Mouse (Mus musculus) intestine, postnatal 0 days (tissue): ENCODE measurements around the gene Tmc4. TPM values are rescaled to one million over a fixed set of nuclear protein-coding genes. Genes with fewer than 3 reads are reported as not detected.
"Not testable (repeated sequence)": the region's sequence is repeated elsewhere in the genome, so short reads cannot be mapped to it uniquely, and the experiment has no call there.

Experiments used
- ATAC-seq: fragments of 200-750 bp; cut with Nextera tagmentation; 2 replicates; pipeline ENCODE4 v1.8.0; 2017; ENCODE audit warnings: mild to moderate bottlenecking, moderate TSS enrichment, moderate library complexity
- H3K27ac ChIP-seq: fragments of 300-500 bp; sonication (generic); 2 replicates; pipeline ENCODE4 v1.5.1; 2014; ENCODE audit warnings: mild to moderate bottlenecking, low read depth, low read length, moderate library complexity
- H3K27me3 ChIP-seq: fragments of 300-500 bp; sonication (generic); replicated peaks from 2 replicates; pipeline ENCODE4 v1.6.1; 2014; ENCODE audit warnings: low read length, mixed read lengths; ENCODE audit not compliant: control insufficient read depth, insufficient read depth
- H3K36me3 ChIP-seq: fragments of 300-500 bp; sonication (generic); 2 replicates; pipeline ENCODE4 v1.6.1; 2014; ENCODE audit warnings: mild to moderate bottlenecking, moderate library complexity; ENCODE audit not compliant: control insufficient read depth, insufficient read depth
- H3K4me1 ChIP-seq: fragments of 300-500 bp; sonication (generic); replicated peaks from 2 replicates; pipeline ENCODE4 v1.6.1; 2014; ENCODE audit warnings: antibody characterized with exemption, low read length, mixed read lengths; ENCODE audit not compliant: control insufficient read depth, insufficient read depth
- H3K4me2 ChIP-seq: fragments of 300-500 bp; sonication (generic); replicated peaks from 2 replicates; pipeline ENCODE4 v1.6.1; 2014; ENCODE audit warnings: low read depth, mild to moderate bottlenecking, moderate library complexity
- H3K4me3 ChIP-seq: fragments of 300-500 bp; sonication (generic); 2 replicates; pipeline ENCODE4 v1.5.1; 2014; ENCODE audit warnings: low read depth, low read length
- H3K9ac ChIP-seq: fragments of 300-500 bp; sonication (generic); 2 replicates; pipeline ENCODE4 v1.6.1; 2014; ENCODE audit warnings: mild to moderate bottlenecking, low read depth, low read length
- H3K9me3 ChIP-seq: fragments of 300-500 bp; sonication (generic); 2 replicates; pipeline ENCODE4 v1.6.1; 2016; ENCODE audit warnings: mixed run types; ENCODE audit not compliant: control insufficient read depth
- CTCF ChIP-seq: sonication (generic); IDR thresholded peaks from 2 replicates; pipeline ENCODE4 v1.5.1; 2016; ENCODE audit warnings: low read depth, mild to moderate bottlenecking, control low read depth, antibody characterized with exemption, moderate library complexity
- WGBS: fragments of 180-500 bp; shearing (Covaris S2); extraction: QIAGEN DNeasy Blood & Tissue Kit; methylation state at CpG from one replicate; pipeline ENCODE4 v1.1.7; 2014; 5-methylcytosine and 5-hydroxymethylcytosine counted together
- polyA plus RNA-seq: library from polyadenylated mRNA; unstranded; fragments of >200 nt; fragmentation: Nextera tagmentation; extraction: Ambion mirVana; gene quantifications from 2 replicates; pipeline ENCODE4 v1.2.1, GENCODE M21; 2015

The Tmc4 gene
- 100 TPM in 2 replicates for polyA plus RNA-seq

- Histone ChIP-seq H3K27me3 (no peaks in the 10 kb centered on the region), H3K27ac (peak within 1 kb of the TSS; percentile 70), H3K4me1 (no peaks in the 10 kb centered on the region), H3K4me3 (peak within 1 kb of the TSS; percentile 51), H3K4me2 (peak within 1 kb of the TSS; percentile 73), H3K9me3 (no peaks in the 10 kb centered on the region), H3K9ac (peak within 1 kb of the TSS; percentile 53), H3K36me3 (peaks cover 11% of the 10 kb centered on the region)
- WGBS = 23% methylated on average over 9 of the region's 9 CpGs
- TF ChIP-seq CTCF = peak; percentile 55
- ATAC-seq = peak; percentile 87
Measured at GRCm38 (mm10) chr7:3677342-3677741, at the start of gene Tmc4. Gene Tmc4, minus strand, starts transcription at chr7:3677553.

DNA sequence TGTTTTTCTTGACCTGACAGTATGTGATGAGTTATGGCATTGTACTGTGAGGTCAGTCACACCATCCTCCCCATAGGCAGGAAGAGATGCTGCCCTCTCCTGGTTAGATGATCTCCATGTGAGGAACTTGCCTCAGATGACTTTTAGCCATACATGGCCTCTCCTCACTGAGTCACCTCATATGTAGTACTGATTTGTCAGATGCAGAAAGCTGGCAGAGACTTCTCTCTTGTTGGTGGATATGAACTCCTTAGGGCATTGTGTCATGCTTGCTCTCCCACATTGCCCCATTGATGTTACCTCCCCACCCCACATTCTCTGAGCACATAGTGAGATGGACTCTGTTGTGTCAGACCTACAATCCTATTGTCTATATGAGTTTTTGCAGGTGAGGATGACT, 48.1 kb upstream of the Tmc4 start:
- H3K9ac ChIP-seq, H3K9me3 ChIP-seq, H3K4me3 ChIP-seq, H3K4me1 ChIP-seq, H3K27me3 ChIP-seq, H3K36me3 ChIP-seq, H3K27ac ChIP-seq, H3K4me2 ChIP-seq, ATAC-seq: not testable (repeated sequence)

DNA sequence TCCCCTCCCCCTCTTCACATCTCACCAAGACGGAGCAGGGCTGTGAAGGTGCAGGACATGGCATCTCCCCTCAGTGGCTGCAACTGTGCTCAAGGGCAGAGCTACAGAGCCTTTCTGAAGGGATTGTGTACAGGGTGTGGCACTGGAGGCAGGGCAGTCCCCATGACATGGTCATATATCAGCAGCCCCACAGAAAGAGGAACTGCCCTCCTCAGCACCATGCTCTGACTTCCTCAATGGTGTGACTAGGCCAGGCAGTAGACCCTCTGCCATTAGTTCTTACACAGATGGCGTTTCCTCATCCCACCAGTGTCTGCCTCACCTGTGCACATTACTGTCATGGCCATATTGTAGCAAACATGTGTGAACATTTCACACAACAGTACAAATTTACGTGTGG, 42.9 kb upstream of the Tmc4 start, which contains the start of gene Pirb:
Gene Pirb (minus strand): TSS at position 124 of the 400 bp plus-strand sequence.
- ATAC-seq, H3K4me3 ChIP-seq, H3K27me3 ChIP-seq, H3K9ac ChIP-seq, H3K4me1 ChIP-seq, H3K36me3 ChIP-seq, H3K27ac ChIP-seq, H3K9me3 ChIP-seq, H3K4me2 ChIP-seq: not testable (repeated sequence)
- no CpG with 5 or more reads among the region's 3 CpGs for WGBS

DNA sequence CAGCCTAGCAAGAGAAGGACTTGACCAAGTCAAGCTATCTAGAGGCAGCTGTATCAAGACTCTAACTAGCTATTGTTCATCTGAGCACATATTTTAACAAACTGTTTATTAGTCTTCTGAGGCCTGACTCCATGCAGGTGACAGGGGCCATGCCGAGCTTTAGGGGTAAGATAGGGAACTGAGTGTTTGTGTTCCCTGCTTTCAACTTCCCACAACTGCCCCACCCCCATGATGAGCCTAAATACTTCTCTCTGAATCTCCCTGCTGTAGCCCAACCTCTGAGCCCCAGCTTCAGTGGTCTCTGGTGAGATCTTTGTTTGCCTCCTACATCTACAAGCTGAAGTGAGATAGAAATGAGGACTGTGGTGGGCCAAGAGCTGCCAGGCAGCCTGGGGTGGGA, 37.9 kb upstream of the Tmc4 start:
- Histone ChIP-seq H3K4me1 (no peaks in the 10 kb centered on the region), H3K36me3 (no peaks in the 10 kb centered on the region), H3K9me3 (no peaks in the 10 kb centered on the region), H3K27me3 (no peaks in the 10 kb centered on the region), H3K4me2 (no peak overlapping the region), H3K9ac (no peak overlapping the region), H3K27ac (no peak overlapping the region), H3K4me3 (no peak overlapping the region)
- no peak for ATAC-seq
- WGBS = 25% methylated on average over 1 of the region's 1 CpGs
- no peak for TF ChIP-seq CTCF

DNA sequence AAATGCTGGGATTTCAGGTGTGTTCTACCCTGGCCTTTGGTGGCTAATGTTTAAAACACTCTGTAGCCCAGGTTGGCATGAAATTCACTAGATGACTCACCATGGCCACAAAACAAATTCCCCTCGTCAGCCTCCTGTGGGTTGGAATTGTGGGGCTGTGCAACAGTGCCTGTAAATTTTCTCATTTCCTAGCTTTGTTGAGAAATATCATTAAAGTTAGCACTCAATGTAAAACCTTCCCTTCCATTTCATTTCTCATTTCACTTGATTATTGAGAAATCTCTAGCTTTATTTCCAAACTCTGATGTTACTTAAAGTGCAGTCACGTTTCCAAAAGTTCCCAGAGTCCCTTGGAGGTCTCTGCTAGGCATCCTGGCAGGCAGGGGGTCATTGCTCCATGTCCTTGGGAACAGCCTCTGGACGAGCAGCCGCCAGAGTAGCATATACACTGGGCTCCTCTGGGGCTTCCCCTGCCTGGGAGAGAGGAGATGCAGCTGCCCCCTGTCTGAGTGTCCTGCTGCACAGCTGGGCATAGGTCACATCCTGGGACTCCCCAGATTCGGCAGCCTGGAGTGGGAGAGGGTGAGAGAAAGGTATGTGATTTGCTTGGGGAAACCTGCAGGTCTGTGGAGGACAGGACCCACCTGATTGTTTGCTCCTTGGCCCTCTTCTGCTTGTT, 35.0 kb upstream of the Tmc4 start:
- 34% methylated on average over 5 of the region's 5 CpGs for WGBS
- Histone ChIP-seq H3K4me3 (no peak overlapping the region), H3K4me2 (no peak overlapping the region), H3K9ac (no peak overlapping the region), H3K27me3 (no peaks in the 10 kb centered on the region), H3K4me1 (no peaks in the 10 kb centered on the region), H3K36me3 (no peaks in the 10 kb centered on the region), H3K9me3 (no peaks in the 10 kb centered on the region), H3K27ac (no peak overlapping the region)
- TF ChIP-seq CTCF = no peak
- ATAC-seq = no peak

DNA sequence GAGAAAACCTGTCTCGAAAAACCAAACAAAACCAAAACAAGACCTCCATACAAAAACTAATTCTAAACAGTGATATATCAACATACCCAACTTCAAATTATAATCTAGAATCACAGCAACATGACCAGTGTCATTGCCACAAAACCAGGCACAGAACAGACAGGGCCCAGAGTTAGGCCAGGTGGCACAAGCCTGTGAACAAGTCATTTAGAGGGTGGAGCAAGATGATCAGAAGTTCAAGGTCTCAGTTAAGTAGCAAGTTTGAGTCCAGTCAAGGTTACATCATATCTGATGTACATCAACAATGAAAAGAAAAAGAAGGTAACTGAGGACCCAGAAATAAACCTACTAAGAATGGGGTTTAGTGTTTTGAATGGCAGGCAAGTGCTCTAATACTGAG, 31.6 kb upstream of the Tmc4 start:
- H3K36me3 ChIP-seq = peaks cover 8% of the 10 kb centered on the region
- WGBS = 67% methylated on average over 1 of the region's 1 CpGs

More for the DNA sequence above, 31.6 kb upstream of the Tmc4 start:
- Histone ChIP-seq H3K4me2 (no peak overlapping the region), H3K27ac (no peak overlapping the region), H3K9me3 (no peaks in the 10 kb centered on the region), H3K9ac (no peak overlapping the region), H3K4me1 (peaks cover 5% of the 10 kb centered on the region; the same call in 1 of the 2 replicates), H3K27me3 (no peaks in the 10 kb centered on the region), H3K4me3 (no peak overlapping the region)
- no peak for TF ChIP-seq CTCF
- ATAC-seq = no peak
